Mouse (Mus musculus) testis, adult 2 months (tissue): ENCODE results near the gene Cilp. TPM values are rescaled to one million over a fixed set of nuclear protein-coding genes. Genes with fewer than 3 reads are reported as not detected.

Source experiments
- H3K27ac ChIP-seq: fragments of 200-500 bp; 2 replicates; pipeline ENCODE4 v1.5.1; 2012; ENCODE audit warnings: low read depth, low read length; ENCODE audit not compliant: control insufficient read depth, insufficient read depth
- H3K27me3 ChIP-seq: fragments of 200-500 bp; 2 replicates; pipeline ENCODE4 v1.6.1; 2012; ENCODE audit warnings: mild to moderate bottlenecking, low read length, moderate library complexity; ENCODE audit not compliant: control insufficient read depth, insufficient read depth
- H3K36me3 ChIP-seq: fragments of 200-500 bp; 2 replicates; pipeline ENCODE4 v1.6.1; 2012; ENCODE audit warnings: mild to moderate bottlenecking, low read length; ENCODE audit not compliant: control insufficient read depth, insufficient read depth
- H3K4me1 ChIP-seq: fragments of 200-500 bp; 2 replicates; pipeline ENCODE4 v1.6.1; 2012; ENCODE audit warnings: low read length; ENCODE audit not compliant: control insufficient read depth, insufficient read depth
- H3K4me3 ChIP-seq: fragments of 200-500 bp; 2 replicates; pipeline ENCODE4 v1.5.1; 2012; ENCODE audit warnings: low read depth, mild to moderate bottlenecking, low read length, moderate library complexity, mixed read lengths; ENCODE audit not compliant: control insufficient read depth
- CTCF ChIP-seq: fragments of 200-500 bp; IDR thresholded peaks from 2 replicates; pipeline ENCODE4 v1.5.1; 2012; ENCODE audit warnings: low read depth, mild to moderate bottlenecking, inconsistent platforms, low read length, moderate library complexity; ENCODE audit not compliant: control insufficient read depth, insufficient read depth, insufficient replicate concordance
- POLR2A ChIP-seq: fragments of 200-500 bp; IDR thresholded peaks from 2 replicates; pipeline ENCODE4 v1.6.1; 2012; ENCODE audit warnings: low read depth, mild to moderate bottlenecking, inconsistent platforms, low read length, moderate library complexity; ENCODE audit not compliant: control insufficient read depth
- polyA plus RNA-seq: library from polyadenylated mRNA; depleted of rRNA; stranded (reverse); fragments of >200 nt; gene quantifications from 2 replicates; pipeline ENCODE4 v1.2.3, GENCODE M21; 2012

Cilp gene
- polyA plus RNA-seq, 1 experiment: 0.33 TPM

- Histone ChIP-seq H3K27me3 (no peaks in the 10 kb centered on the region), H3K4me1 (no peaks in the 10 kb centered on the region), H3K36me3 (no peaks in the 10 kb centered on the region), H3K27ac (no peak overlapping the region), H3K4me3 (no peak overlapping the region)
- TF ChIP-seq POLR2A (no peak), CTCF (no peak)
Measured at GRCm38 (mm10) chr9:65298761-65299160, 33.8 kb downstream of the Cilp start.

GRCm38 (mm10) chr9:65299650-65300049 is 34.7 kb downstream of the Cilp start:
- Histone ChIP-seq H3K27me3 (no peaks in the 10 kb centered on the region), H3K4me3 (peak overlapping the region; percentile 70), H3K36me3 (no peaks in the 10 kb centered on the region), H3K4me1 (no peaks in the 10 kb centered on the region), H3K27ac (no peak overlapping the region)
- TF ChIP-seq CTCF (no peak), POLR2A (no peak)

GRCm38 (mm10) chr9:65302327-65302983 is 37.5 kb downstream of the Cilp start:
- H3K36me3 ChIP-seq: no peaks in the 10 kb centered on the region
- H3K27ac ChIP-seq: no peak overlapping the region
- TF ChIP-seq CTCF (no peak), POLR2A (no peak)

GRCm38 (mm10) chr9:65303586-65303985 is 38.6 kb downstream of the Cilp start:
- no peaks in the 10 kb centered on the region; the same call in 1 of the 2 replicates for H3K36me3 ChIP-seq
- no peaks in the 10 kb centered on the region for H3K4me1 ChIP-seq
- TF ChIP-seq CTCF (no peak), POLR2A (no peak)
- H3K27me3 ChIP-seq: no peaks in the 10 kb centered on the region
- no peak overlapping the region for H3K27ac ChIP-seq
- no peak overlapping the region for H3K4me3 ChIP-seq

More at GRCm38 (mm10) chr9:65302327-65302983, 37.5 kb downstream of the Cilp start:
- no peaks in the 10 kb centered on the region for H3K4me1 ChIP-seq
- H3K4me3 ChIP-seq: no peak overlapping the region
- no peaks in the 10 kb centered on the region for H3K27me3 ChIP-seq

GRCm38 (mm10) chr9:65304300-65304699 is 39.3 kb downstream of the Cilp start:
- Histone ChIP-seq H3K4me3 (no peak overlapping the region), H3K4me1 (no peaks in the 10 kb centered on the region), H3K27me3 (no peaks in the 10 kb centered on the region), H3K27ac (no peak overlapping the region), H3K36me3 (peaks cover 2% of the 10 kb centered on the region)
- TF ChIP-seq POLR2A (no peak), CTCF (no peak)

- H3K36me3 ChIP-seq: peaks cover 2% of the 10 kb centered on the region
- H3K4me3 ChIP-seq: no peak overlapping the region
- H3K27ac ChIP-seq: no peak overlapping the region
- TF ChIP-seq POLR2A: no peak
- no peak for TF ChIP-seq CTCF
- no peaks in the 10 kb centered on the region for H3K27me3 ChIP-seq
- no peaks in the 10 kb centered on the region for H3K4me1 ChIP-seq
Measured at GRCm38 (mm10) chr9:65306672-65307071, 41.7 kb downstream of the Cilp start.

- Histone ChIP-seq H3K4me1 (no peaks in the 10 kb centered on the region), H3K27me3 (no peaks in the 10 kb centered on the region), H3K36me3 (peaks cover 4% of the 10 kb centered on the region), H3K4me3 (no peak overlapping the region), H3K27ac (no peak overlapping the region)
- TF ChIP-seq POLR2A: no peak
- TF ChIP-seq CTCF: no peak
Measured at GRCm38 (mm10) chr9:65308011-65308410, 43.0 kb downstream of the Cilp start.
